Mouse (Mus musculus): Measurements from ENCODE around the gene Olfr548-ps1. TPM values are rescaled to one million over a fixed set of nuclear protein-coding genes. Genes with fewer than 3 reads are reported as not detected.
A peak's percentile ranks its signal among the peaks of the same experiment; 100 is the strongest.
"Not testable (repeated sequence)": the region's sequence is repeated elsewhere in the genome, so short reads cannot be mapped to it uniquely, and the experiment has no call there.

Olfr548-ps1 gene
- total RNA-seq (2021), result not detected

GRCm38 (mm10) chr7:102540596-102540995 is at the start of gene Olfr548-ps1:
Gene Olfr548-ps1, plus strand, starts transcription at chr7:102540896.
- DNase-seq, result no peak

GRCm38 (mm10) chr7:102494416-102494815 is 46.3 kb upstream of the Olfr548-ps1 start:
- DNase-seq, result not testable (repeated sequence)

DNA sequence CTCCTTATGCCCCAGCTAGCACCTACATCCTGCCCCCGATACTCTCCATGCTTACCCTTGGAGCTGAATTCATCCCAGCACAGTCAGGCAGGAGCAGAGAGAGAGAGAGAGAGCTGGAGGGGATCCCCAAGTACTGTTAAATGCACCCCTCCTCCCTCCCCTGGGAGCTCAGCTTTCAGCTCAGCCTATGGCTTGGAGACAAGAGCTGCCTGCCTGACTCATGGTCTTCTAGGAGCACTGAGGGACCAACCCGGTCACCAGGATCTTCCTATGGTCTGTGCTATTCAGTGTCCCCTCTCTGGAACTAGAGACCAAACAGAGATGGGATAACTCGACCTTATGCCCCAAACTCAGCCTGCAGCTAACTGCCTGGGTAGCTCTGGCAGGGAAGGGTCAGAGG is 41.2 kb upstream of the Olfr548-ps1 start, which contains the start of gene Olfr545:
Gene Olfr545 (minus strand): TSS at position 101 of the 400 bp plus-strand sequence.
- DNase-seq, result no peak

- no peak for DNase-seq
Measured at GRCm38 (mm10) chr7:102501986-102502385, 38.7 kb upstream of the Olfr548-ps1 start.

DNA sequence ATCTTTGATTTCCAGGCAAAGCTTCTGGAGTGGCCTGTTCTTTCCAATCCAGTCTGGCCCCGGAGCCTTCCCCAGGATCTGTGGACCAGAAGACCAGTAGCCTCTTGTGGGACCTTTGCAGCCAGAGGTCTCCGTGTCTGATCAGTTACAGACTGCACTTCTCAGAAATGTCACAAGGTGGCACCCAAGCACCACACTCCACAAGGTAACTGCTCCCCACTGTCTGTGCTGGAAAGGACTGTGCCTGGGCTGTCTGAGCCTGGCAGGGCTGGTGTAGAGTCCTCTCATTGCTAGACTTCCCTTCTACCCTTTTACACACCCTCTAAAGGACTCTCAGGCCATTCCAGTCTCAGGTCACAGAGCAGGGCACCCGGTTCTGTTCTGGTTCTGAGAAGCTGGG is 33.8 kb upstream of the Olfr548-ps1 start:
- peak; percentile 66 to 74 for DNase-seq

DNA sequence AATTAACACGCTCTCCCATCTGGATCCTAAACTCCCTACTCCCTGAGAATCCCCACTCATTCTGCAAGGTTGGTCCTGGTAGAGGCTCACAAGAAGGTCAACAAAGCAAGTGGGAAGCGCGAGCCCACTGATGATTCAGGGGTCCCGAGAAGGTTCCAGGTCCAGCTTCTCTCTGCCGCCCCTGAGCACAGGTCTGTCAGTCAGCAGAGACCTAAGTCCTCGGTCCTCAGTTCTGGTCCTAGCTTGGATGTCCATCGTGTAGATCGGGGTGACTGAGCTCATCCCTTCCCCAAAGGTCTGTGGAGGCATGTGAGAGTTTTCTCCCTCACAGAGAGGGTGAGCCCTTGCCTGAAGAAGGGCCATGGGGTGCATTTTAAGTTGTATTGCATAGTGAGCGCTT is 32.6 kb upstream of the Olfr548-ps1 start:
- no peak for DNase-seq

- DNase-seq, result no peak
Measured at GRCm38 (mm10) chr7:102508666-102509065, 32.0 kb upstream of the Olfr548-ps1 start.

DNA sequence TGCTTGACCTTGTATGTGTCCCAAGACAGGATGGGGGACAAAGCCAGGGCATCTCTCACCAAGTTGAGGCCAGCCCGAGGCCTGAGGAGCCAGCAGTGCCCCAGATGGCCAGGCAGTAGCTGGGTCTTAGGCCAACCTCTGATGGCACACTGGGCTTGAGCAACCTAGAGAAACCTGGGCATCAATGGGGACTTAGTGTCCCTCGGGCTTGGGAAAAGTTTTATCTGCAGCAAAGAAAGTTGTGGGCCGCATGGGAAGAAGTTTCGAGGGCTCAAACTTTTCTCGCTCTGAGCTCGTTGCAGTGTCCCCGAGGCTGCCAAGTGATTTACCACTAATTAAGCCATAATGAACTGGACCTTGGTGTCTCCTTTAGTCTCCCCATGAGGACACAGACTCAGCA is 31.0 kb upstream of the Olfr548-ps1 start:
- no peak for DNase-seq

GRCm38 (mm10) chr7:102511927-102512326 is 28.8 kb upstream of the Olfr548-ps1 start:
- no peak for DNase-seq

DNA sequence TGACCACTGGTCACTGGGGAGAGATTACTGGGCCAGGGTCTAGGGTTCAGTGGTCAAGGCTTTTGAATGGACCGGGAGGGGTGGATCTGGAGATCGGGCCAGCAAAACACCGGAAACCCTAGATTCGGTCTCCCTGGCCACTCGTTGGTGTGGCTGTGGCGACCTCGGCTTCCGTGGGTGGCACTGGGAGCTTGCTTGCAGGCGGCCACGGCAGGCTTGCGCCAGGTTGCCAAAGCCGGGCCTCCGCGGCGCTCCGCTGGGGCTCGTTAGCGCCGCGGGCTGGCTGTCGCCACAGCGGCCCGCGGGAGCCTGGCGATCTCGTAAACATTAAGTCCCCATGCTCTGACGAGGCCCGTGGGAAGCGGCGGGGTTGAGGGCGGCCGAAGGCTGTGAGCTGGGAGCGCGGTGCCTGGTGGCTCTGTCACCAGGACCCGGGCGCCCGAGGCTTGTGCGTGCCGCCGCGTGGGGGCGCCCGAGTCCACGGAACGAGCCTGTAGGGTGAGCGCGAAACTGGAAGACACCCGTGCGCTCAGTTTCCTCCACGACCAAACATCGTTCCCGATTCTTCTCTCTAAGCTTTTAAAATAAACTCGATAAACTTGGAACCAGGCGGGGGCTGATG is 27.8 kb upstream of the Olfr548-ps1 start:
- peak; percentile 85 for DNase-seq

- DNase-seq, result no peak
Measured at GRCm38 (mm10) chr7:102514144-102514543, 26.6 kb upstream of the Olfr548-ps1 start.

GRCm38 (mm10) chr7:102516261-102517050 is 24.2 kb upstream of the Olfr548-ps1 start:
- no peak for DNase-seq

GRCm38 (mm10) chr7:102517051-102517335 is 23.7 kb upstream of the Olfr548-ps1 start:
- peak; percentile 8 to 26 for DNase-seq

DNA sequence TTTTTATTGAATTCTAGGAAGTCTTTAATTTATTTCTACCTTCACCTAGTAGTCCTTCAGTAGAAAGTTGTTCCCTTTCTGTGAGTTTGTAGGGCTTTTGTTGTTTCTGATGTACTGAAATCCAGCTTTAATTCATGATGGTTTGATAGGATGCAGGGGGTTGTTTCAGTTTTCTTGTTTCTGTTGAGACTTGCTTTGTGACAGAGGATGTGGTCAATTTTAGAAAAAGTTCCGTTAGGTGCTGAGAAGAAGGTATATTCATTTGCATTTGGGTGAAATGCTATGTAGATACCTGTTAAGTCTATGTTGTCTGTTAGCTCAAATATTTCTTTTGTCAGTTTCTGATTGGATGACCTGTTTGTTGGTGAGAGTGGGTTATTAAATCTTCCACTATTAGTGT is 11.6 kb upstream of the Olfr548-ps1 start:
- DNase-seq, result no peak

DNA sequence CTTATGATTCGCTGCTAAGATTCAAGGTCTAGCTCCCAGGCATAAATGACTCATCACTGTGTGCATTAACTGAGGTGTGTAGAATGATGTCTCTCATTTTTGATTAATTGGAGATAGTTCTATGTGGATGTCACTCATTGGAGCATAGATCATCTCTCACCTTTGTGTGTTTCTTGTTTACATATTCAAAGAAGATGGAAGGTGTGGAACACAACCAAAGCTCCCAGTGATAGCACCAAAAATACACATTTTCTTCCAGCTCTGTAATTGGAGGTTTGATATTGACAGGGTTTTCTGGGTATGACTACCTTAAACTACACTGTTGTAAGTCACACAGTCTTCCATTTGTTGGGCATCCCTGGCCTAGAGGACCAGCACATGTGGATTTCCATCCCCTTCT is 6.2 kb upstream of the Olfr548-ps1 start, which contains the start of gene Olfr547:
Gene Olfr547 (plus strand): TSS at position 301 of the 400 bp plus-strand sequence.
- DNase-seq, result no peak

GRCm38 (mm10) chr7:102541251-102541650 is 555 bp downstream of the Olfr548-ps1 start:
- no peak for DNase-seq

- no peak for DNase-seq
Measured at GRCm38 (mm10) chr7:102549570-102549969, 8.9 kb downstream of the Olfr548-ps1 start, which contains the start of gene Olfr549. Gene Olfr549, plus strand, starts transcription at chr7:102549870.

DNA sequence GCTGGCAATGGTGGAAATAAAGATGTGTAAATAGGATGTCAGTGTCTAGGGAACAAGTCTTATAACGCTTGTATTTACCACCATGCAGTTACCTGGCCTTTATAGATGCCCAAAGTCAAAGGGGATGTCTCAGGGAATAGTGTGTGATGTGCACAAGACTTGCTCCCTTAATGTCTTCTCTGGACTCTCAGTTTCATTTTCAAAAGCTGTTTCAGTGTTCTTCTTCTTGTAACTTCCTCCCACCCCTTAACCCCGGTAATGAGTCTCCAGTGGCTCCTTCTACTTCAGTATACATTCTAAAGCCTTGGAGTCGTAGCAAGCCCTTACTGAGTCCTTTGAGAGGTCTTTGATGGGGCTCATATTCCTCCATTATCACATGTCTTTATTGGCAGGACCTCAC is 12.6 kb downstream of the Olfr548-ps1 start:
- DNase-seq, result no peak

DNA sequence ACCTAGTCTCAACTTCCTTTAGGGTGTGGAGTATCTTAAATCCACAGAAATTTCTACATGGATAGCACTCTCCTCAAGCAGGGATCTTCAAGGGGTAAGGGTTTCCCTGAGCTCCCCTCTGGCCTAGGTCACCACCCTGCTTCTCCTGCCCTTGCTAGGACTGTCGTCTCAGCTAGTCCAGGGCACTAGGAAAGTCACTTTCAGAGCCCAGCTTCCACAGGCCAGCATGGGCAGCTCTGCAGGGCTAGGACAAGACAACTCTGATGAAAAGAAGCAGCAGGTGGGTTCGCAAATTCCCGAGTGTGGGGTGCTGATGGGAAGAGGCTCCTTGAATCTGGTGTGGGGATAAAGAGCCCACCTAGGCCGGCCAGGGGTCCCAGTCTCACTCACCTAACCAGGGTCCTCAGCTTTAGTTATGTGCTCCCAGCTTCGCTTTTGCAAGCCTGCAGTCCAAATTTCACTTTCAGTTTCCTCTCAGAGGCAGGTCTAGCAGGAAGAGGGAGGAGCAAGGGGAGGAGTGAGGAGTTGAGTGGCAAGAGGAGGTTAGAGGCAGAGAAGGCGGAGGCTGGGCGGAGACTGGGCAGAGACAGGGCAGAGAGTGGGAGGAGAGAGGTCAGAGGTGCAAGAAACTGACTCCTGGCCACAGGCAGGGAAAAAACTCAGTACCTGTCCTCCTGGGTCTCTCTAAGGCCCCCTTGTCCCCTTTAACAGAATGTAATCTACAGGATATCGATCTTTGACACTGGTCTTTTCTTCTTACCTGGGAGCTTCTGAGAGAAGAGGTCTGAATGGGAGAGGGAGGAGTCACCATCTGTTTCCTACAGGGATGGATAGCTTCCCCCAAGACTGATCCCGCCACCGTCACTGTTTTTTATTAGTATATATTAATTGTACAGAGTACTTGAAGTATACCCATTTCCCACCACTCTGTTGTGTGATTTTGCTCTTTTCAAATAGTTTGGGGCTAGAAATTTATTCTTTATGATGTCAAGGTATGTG is 24.6 kb downstream of the Olfr548-ps1 start, which contains the start of gene Trim21:
Gene Trim21 (minus strand): TSS at position 488 of the 999 bp plus-strand sequence.
- DNase-seq, result peak; percentile 45 to 52

- no peak for DNase-seq
Measured at GRCm38 (mm10) chr7:102566219-102566618, 25.5 kb downstream of the Olfr548-ps1 start.

- no peak for DNase-seq
Measured at GRCm38 (mm10) chr7:102571142-102571541, 30.4 kb downstream of the Olfr548-ps1 start, which contains the start of gene Olfr550. Gene Olfr550, plus strand, starts transcription at chr7:102571442.

GRCm38 (mm10) chr7:102573174-102573830 is 32.6 kb downstream of the Olfr548-ps1 start:
- DNase-seq, result no peak
